Mouse (Mus musculus) thymus, adult 2 months (tissue): ENCODE results near the gene Gys2. TPM values are rescaled to one million over a fixed set of nuclear protein-coding genes. Genes with fewer than 3 reads are reported as not detected.

Experiments used
- DNase-seq: peaks from one replicate; pipeline ENCODE4 v3.0.0; 2021
- H3K27ac ChIP-seq: fragments of 200-500 bp; 2 replicates; pipeline ENCODE4 v1.5.1; 2012; ENCODE audit warnings: low read length, control low read depth; ENCODE audit not compliant: control insufficient read depth, insufficient read depth
- H3K27me3 ChIP-seq: fragments of 200-500 bp; 2 replicates; pipeline ENCODE4 v1.6.1; 2012; ENCODE audit warnings: mild to moderate bottlenecking, low read length, moderate library complexity, mixed read lengths; ENCODE audit not compliant: control insufficient read depth, insufficient read depth
- H3K36me3 ChIP-seq: fragments of 200-500 bp; 2 replicates; pipeline ENCODE4 v1.6.1; 2012; ENCODE audit warnings: mild to moderate bottlenecking, low read length, moderate library complexity; ENCODE audit not compliant: control insufficient read depth, insufficient read depth
- H3K4me1 ChIP-seq: fragments of 200-500 bp; replicated peaks from 2 replicates; pipeline ENCODE4 v1.6.1; 2012; ENCODE audit warnings: low read length; ENCODE audit not compliant: control insufficient read depth, insufficient read depth
- H3K4me3 ChIP-seq: fragments of 200-500 bp; 2 replicates; pipeline ENCODE4 v1.5.1; 2012; ENCODE audit warnings: mild to moderate bottlenecking, low read length, control low read depth, moderate library complexity; ENCODE audit not compliant: control insufficient read depth, insufficient read depth
- CTCF ChIP-seq: fragments of 200-500 bp; IDR thresholded peaks from 2 replicates; pipeline ENCODE4 v1.5.1; 2012; ENCODE audit warnings: mild to moderate bottlenecking, control low read depth, low read length, moderate library complexity, borderline replicate concordance; ENCODE audit not compliant: control insufficient read depth, poor library complexity, insufficient read depth; ENCODE audit errors: extremely low read depth
- POLR2A ChIP-seq: fragments of 200-500 bp; IDR thresholded peaks from 2 replicates; pipeline ENCODE4 v1.6.1; 2012; ENCODE audit warnings: mild to moderate bottlenecking, low read length, control low read depth, moderate library complexity; ENCODE audit not compliant: control insufficient read depth, poor library complexity, insufficient read depth; ENCODE audit errors: extremely low read depth
- WGBS: fragments of 180-500 bp; shearing (Covaris S2); methylation state at CpG from one replicate; pipeline ENCODE4 v1.1.7; 2018; 5-methylcytosine and 5-hydroxymethylcytosine counted together
- polyA plus RNA-seq: library from polyadenylated mRNA; depleted of rRNA; stranded (reverse); fragments of >200 nt; gene quantifications from 2 replicates; pipeline ENCODE4 v1.2.3, GENCODE M21; 2012

Gys2 gene
- polyA plus RNA-seq, 1 experiment, result 0.74 TPM

- Histone ChIP-seq H3K36me3 (peaks cover 32% of the 10 kb centered on the region), H3K27ac (no peak overlapping the region), H3K27me3 (no peaks in the 10 kb centered on the region), H3K4me3 (no peak overlapping the region), H3K4me1 (peaks cover 12% of the 10 kb centered on the region)
- WGBS, result 97% methylated on average over 9 of the region's 9 CpGs
- no peak for TF ChIP-seq CTCF
- TF ChIP-seq POLR2A, result no peak
- DNase-seq, result no peak
Observed at GRCm38 (mm10) chr6:142487638-142488037, 14.7 kb upstream of the Gys2 start.

GRCm38 (mm10) chr6:142485478-142486123 lies 12.7 kb upstream of the Gys2 start:
- peaks cover 19% of the 10 kb centered on the region for H3K36me3 ChIP-seq
- H3K4me1 ChIP-seq, result peaks cover 12% of the 10 kb centered on the region
- 84% methylated on average over 4 of the region's 4 CpGs for WGBS
- TF ChIP-seq CTCF (no peak), POLR2A (no peak)
- H3K27ac ChIP-seq, result no peak overlapping the region
- DNase-seq, result no peak
- no peaks in the 10 kb centered on the region for H3K27me3 ChIP-seq
- no peak overlapping the region for H3K4me3 ChIP-seq

DNA sequence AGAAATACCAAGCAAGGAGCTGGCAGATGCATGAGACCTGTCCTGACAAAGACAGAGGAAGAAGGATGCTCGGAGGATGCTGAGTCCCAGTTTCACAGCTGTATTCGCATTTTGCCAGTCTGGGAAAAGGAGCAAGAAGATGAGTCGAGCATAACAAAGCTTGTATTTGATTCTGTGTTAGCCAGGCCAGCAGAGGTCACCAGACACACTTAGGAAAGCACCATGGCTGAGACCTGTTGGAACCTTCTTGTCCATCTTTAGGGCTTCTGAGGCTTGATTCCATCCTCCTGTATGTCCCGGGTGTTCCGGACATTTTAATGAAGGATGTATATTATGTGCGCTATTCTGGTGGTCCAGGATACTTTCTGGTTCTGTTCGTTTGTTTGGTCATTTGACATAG lies 4.3 kb upstream of the Gys2 start:
- H3K27me3 ChIP-seq, result no peaks in the 10 kb centered on the region
- no peak overlapping the region for H3K27ac ChIP-seq
- no peaks in the 10 kb centered on the region for H3K36me3 ChIP-seq
- no peak for TF ChIP-seq POLR2A
- TF ChIP-seq CTCF, result no peak
- 75% methylated on average over 7 of the region's 7 CpGs for WGBS
- no peak overlapping the region for H3K4me3 ChIP-seq
- DNase-seq, result peak; percentile 26
- no peaks in the 10 kb centered on the region; the same call in 1 of the 2 replicates for H3K4me1 ChIP-seq

- 0 out of 2 replicates have a peak, but pooled peaks cover 2% of the 10 kb centered on the region for H3K4me1 ChIP-seq
- no peak for DNase-seq
- no peak for TF ChIP-seq POLR2A
- no peak for TF ChIP-seq CTCF
- no peaks in the 10 kb centered on the region for H3K36me3 ChIP-seq
- H3K4me3 ChIP-seq, result no peak overlapping the region
- H3K27me3 ChIP-seq, result no peaks in the 10 kb centered on the region
- H3K27ac ChIP-seq, result no peak overlapping the region
- WGBS, result 96% methylated on average over 8 of the region's 8 CpGs
Observed at GRCm38 (mm10) chr6:142471141-142471540, 1.8 kb downstream of the Gys2 start.

DNA sequence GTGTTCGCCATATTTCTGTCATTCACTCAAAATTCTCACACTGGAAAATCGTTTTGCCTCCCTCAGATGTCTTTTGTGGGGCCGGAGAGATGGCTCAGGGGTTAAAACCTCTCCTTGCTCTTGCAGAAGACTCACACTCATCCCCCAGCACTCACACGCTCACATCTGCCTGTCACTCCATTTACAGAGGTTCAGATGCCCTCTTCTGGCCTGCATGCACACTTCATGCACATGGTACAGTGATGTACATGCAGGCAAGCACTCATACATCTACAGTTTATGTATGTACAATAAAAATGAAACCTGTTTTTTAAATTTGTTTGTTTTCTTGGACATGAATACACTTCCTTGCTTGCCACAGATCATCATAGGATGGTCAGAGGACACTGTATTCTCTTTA lies 3.3 kb downstream of the Gys2 start:
- H3K27me3 ChIP-seq, result no peaks in the 10 kb centered on the region
- H3K36me3 ChIP-seq, result no peaks in the 10 kb centered on the region
- DNase-seq, result peak; percentile 49
- 45% methylated on average over 4 of the region's 4 CpGs for WGBS
- no peak overlapping the region for H3K4me3 ChIP-seq
- H3K4me1 ChIP-seq, result 0 out of 2 replicates have a peak, but pooled peaks cover 2% of the 10 kb centered on the region
- TF ChIP-seq POLR2A (no peak), CTCF (no peak)
- no peak overlapping the region for H3K27ac ChIP-seq

GRCm38 (mm10) chr6:142462194-142462593 lies 10.7 kb downstream of the Gys2 start:
- 96% methylated on average over 6 of the region's 6 CpGs for WGBS
- Histone ChIP-seq H3K4me3 (no peak overlapping the region), H3K36me3 (no peaks in the 10 kb centered on the region), H3K4me1 (0 out of 2 replicates have a peak, but pooled peaks cover under 1% of the 10 kb centered on the region), H3K27me3 (no peaks in the 10 kb centered on the region; the same call in 1 of the 2 replicates), H3K27ac (no peak overlapping the region)
- no peak for DNase-seq
- TF ChIP-seq CTCF (no peak), POLR2A (no peak)
